Mouse (Mus musculus) cerebellum, adult 9-11 months (tissue): ENCODE measurements at regions not wholly inside any gene's neighbourhood (a gene's known extent, or its start where the extent isn't known, plus 50 kb on each side); places are given as distances from the start of the nearest gene placed in this dataset.

Experiments
- DNase-seq: peaks from one replicate; pipeline ENCODE4 v3.0.0; 2022

GRCm38 (mm10) chr2:71644038-71644470 lies 97.5 kb upstream of the Dlx2 start:
- DNase-seq: no peak

GRCm38 (mm10) chr2:71647914-71648497 lies 97.4 kb upstream of the Itga6 start:
- no peak for DNase-seq

- DNase-seq: no peak
Observed at GRCm38 (mm10) chr2:71651662-71652061, 93.8 kb upstream of the Itga6 start.

- DNase-seq: no peak
Observed at GRCm38 (mm10) chr2:71652261-71652801, 93.1 kb upstream of the Itga6 start.

GRCm38 (mm10) chr2:71654817-71655503 lies 90.5 kb upstream of the Itga6 start:
- no peak for DNase-seq

GRCm38 (mm10) chr2:71655504-71656390 lies 89.7 kb upstream of the Itga6 start:
- no peak for DNase-seq

- no peak for DNase-seq
Observed at GRCm38 (mm10) chr2:71656611-71657244, 88.7 kb upstream of the Itga6 start.

GRCm38 (mm10) chr2:71661438-71661837 lies 84.0 kb upstream of the Itga6 start:
- DNase-seq: no peak

GRCm38 (mm10) chr2:71661986-71662385 lies 83.4 kb upstream of the Itga6 start:
- DNase-seq: no peak

GRCm38 (mm10) chr2:71663453-71663852 lies 82.0 kb upstream of the Itga6 start:
- DNase-seq: no peak

GRCm38 (mm10) chr2:71666927-71667326 lies 78.5 kb upstream of the Itga6 start:
- DNase-seq: no peak

GRCm38 (mm10) chr2:71667746-71668145 lies 77.7 kb upstream of the Itga6 start:
- no peak for DNase-seq

- no peak for DNase-seq
Observed at GRCm38 (mm10) chr2:71670228-71670790, 75.1 kb upstream of the Itga6 start.

GRCm38 (mm10) chr2:71670882-71671281 lies 74.5 kb upstream of the Itga6 start:
- no peak for DNase-seq

- no peak for DNase-seq
Observed at GRCm38 (mm10) chr2:71673087-71673920, 72.1 kb upstream of the Itga6 start.

- no peak for DNase-seq
Observed at GRCm38 (mm10) chr2:71680746-71681145, 64.7 kb upstream of the Itga6 start.

GRCm38 (mm10) chr2:71681148-71681547 lies 64.3 kb upstream of the Itga6 start:
- no peak for DNase-seq

- no peak for DNase-seq
Observed at GRCm38 (mm10) chr2:71683375-71683774, 62.0 kb upstream of the Itga6 start.

- no peak for DNase-seq
Observed at GRCm38 (mm10) chr2:71685239-71685638, 60.2 kb upstream of the Itga6 start.

GRCm38 (mm10) chr2:71689041-71689440 lies 56.4 kb upstream of the Itga6 start:
- no peak for DNase-seq

GRCm38 (mm10) chr2:71690277-71691161 lies 54.9 kb upstream of the Itga6 start:
- no peak for DNase-seq
